Mouse (Mus musculus) regulatory T cell (primary cell): Measurements from ENCODE around the gene Tas2r113.
"Not testable (repeated sequence)": the region's sequence is repeated elsewhere in the genome, so short reads cannot be mapped to it uniquely, and the experiment has no call there.

Experiments
- in situ Hi-C: fragments of 300-600 bp; cut with MboI, MseI; formaldehyde crosslinking; loops from one replicate; pipeline ENCODE4 v1.15.1; 2025; ENCODE audit warnings: high pct_unique_total_duplicates

Gene Tas2r113

GRCm38 (mm10) chr6:132892711-132893110, at the start of gene Tas2r113:
TSS of gene Tas2r113 (plus strand) at chr6:132893011.
- in situ Hi-C loops, result no loop called here

GRCm38 (mm10) chr6:132846842-132847241, 46.0 kb upstream of the Tas2r113 start, which contains the start of gene Tas2r123:
TSS of gene Tas2r123 (plus strand) at chr6:132847142.
- in situ Hi-C loops, result no loop called here

GRCm38 (mm10) chr6:132855138-132855537, 37.7 kb upstream of the Tas2r113 start, which contains the start of gene Tas2r116:
TSS of gene Tas2r116 (plus strand) at chr6:132855438.
- in situ Hi-C loops, result no loop called here

GRCm38 (mm10) chr6:132867708-132868107, 25.1 kb upstream of the Tas2r113 start, which contains the start of gene Tas2r110:
TSS of gene Tas2r110 (plus strand) at chr6:132868008.
- in situ Hi-C loops, result no loop called here

- in situ Hi-C loops, result no loop called here
Measured at GRCm38 (mm10) chr6:132909351-132909750, 16.5 kb downstream of the Tas2r113 start, which contains the start of gene Tas2r125. TSS of gene Tas2r125 (plus strand) at chr6:132909651.

GRCm38 (mm10) chr6:132941376-132941775, 48.6 kb downstream of the Tas2r113 start:
- in situ Hi-C loops, result not testable (repeated sequence)
